Mouse (Mus musculus) G1E (cell line): ENCODE results near the gene Hfe. TPM values are rescaled to one million over a fixed set of nuclear protein-coding genes. Genes with fewer than 3 reads are reported as not detected.

ENCODE experiments used
- ATAC-seq: 2 replicates; pipeline ENCODE4 v1.8.0; 2016; ENCODE audit warnings: mild to moderate bottlenecking; ENCODE audit not compliant: insufficient number of reproducible peaks, poor library complexity, low FRiP score, severe bottlenecking; ENCODE audit errors: extremely low read depth
- DNase-seq: peaks from one replicate; pipeline ENCODE4 v3.0.0; 2012; ENCODE audit warnings: low spot score
- H3K27me3 ChIP-seq: 2 replicates; pipeline ENCODE4 v1.6.1; 2012; ENCODE audit warnings: mild to moderate bottlenecking, low read length, inconsistent platforms; ENCODE audit not compliant: insufficient read depth
- H3K36me3 ChIP-seq: replicated peaks from 2 replicates; pipeline ENCODE3; 2012; ENCODE audit warnings: mild to moderate bottlenecking, inconsistent platforms
- H3K4me1 ChIP-seq: 2 replicates; pipeline ENCODE4 v1.6.1; 2012; ENCODE audit warnings: low read depth, low read length, inconsistent platforms, mixed read lengths; ENCODE audit not compliant: insufficient read depth
- H3K4me3 ChIP-seq: 2 replicates; pipeline ENCODE4 v1.5.1; 2012; ENCODE audit warnings: low read depth, mild to moderate bottlenecking, inconsistent platforms, low read length, moderate library complexity, mixed read lengths
- H3K9me3 ChIP-seq: replicated peaks from 2 replicates; pipeline ENCODE4 v1.6.1; 2012; ENCODE audit warnings: inconsistent platforms
- CTCF ChIP-seq: IDR thresholded peaks from 2 replicates; pipeline ENCODE4 v1.5.1; 2012; ENCODE audit warnings: low read depth, low read length, inconsistent platforms, mixed read lengths
- GATA1 ChIP-seq: IDR thresholded peaks from 2 replicates; pipeline ENCODE4 v1.6.1; 2012; ENCODE audit warnings: borderline replicate concordance, low read length, inconsistent platforms, mixed read lengths
- GATA2 ChIP-seq: IDR thresholded peaks from 2 replicates; pipeline ENCODE4 v1.6.1; 2012; ENCODE audit warnings: low read depth, low read length, inconsistent platforms, borderline replicate concordance
- POLR2AphosphoS5 ChIP-seq: IDR thresholded peaks from 2 replicates; pipeline ENCODE4 v1.6.1; 2012; ENCODE audit warnings: low read depth, low read length, inconsistent platforms; ENCODE audit not compliant: insufficient replicate concordance
- TAL1 ChIP-seq: conservative IDR thresholded peaks from 2 replicates; pipeline ENCODE4 v1.6.1; 2012; ENCODE audit warnings: low read depth, low read length, inconsistent platforms, mixed read lengths
- polyA plus RNA-seq: library from polyadenylated mRNA; stranded (reverse); fragments of >175 nt; gene quantifications from 2 replicates; pipeline ENCODE4 v1.2.3, GENCODE M21; 2012
- total RNA-seq, 2 experiments: library from RNA; stranded (forward) in 1 of 2; stranded (reverse) in 1 of 2; fragments of 200-1000 nt in 1 of 2; fragments of >200 nt in 1 of 2; fragmentation: Nextera tagmentation in 1 of 2; gene quantifications; 2 replicates each; pipeline ENCODE4 v1.2.3; 2014 to 2017

Hfe gene
- total and polyA plus RNA-seq, 3 experiments = 0.16 TPM; not detected in 2

DNA sequence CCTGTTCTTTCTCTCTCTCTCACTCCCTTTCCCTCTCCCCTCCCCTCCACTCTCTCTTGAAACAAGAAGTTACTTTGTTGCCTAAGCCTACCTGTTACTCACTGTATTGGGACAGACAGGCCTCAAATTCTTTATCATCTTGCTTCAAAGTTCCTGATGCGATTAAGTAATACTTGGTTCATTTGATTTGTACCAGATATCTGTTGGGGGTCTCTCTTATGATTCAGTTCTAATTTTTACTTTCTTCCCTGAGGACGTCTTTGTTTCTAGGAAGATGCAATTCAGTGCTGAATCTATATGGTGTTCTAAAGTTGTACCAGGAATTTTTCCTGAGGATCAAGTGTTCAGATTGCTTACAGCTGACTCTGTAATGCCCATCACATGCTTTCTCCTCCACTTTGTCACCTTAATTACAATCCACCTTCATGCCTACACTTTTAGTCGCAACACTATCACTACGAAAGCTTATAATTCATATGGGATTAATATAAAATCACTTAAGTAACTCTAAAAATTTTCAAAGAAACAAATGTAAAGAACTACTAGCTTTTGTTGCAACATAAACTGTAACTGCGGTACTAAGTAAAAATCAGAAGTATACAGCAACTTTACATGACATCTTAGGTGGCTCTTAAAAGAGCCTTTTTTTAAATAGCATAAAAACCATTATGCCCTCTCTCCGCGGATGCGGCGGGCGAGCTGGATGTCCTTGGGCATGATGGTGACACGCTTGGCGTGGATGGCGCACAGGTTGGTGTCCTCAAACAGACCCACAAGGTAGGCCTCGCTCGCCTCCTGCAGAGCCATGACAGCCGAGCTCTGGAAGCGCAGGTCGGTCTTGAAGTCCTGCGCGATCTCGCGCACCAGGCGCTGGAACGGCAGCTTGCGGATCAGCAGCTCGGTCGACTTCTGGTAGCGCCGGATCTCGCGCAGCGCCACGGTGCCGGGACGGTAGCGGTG lies 34.0 kb upstream of the Hfe start:
- ATAC-seq (no peak), DNase-seq (no peak)
- H3K9me3 ChIP-seq = no peaks in the 10 kb centered on the region
- TF ChIP-seq POLR2AphosphoS5 = peak; percentile 48
- no peak for TF ChIP-seq GATA2
- H3K4me3 ChIP-seq = peak overlapping the region; percentile 65; the same call in 1 of the 2 replicates
- no peaks in the 10 kb centered on the region for H3K36me3 ChIP-seq
- H3K27me3 ChIP-seq = no peaks in the 10 kb centered on the region
- peaks cover 40% of the 10 kb centered on the region for H3K4me1 ChIP-seq

DNA sequence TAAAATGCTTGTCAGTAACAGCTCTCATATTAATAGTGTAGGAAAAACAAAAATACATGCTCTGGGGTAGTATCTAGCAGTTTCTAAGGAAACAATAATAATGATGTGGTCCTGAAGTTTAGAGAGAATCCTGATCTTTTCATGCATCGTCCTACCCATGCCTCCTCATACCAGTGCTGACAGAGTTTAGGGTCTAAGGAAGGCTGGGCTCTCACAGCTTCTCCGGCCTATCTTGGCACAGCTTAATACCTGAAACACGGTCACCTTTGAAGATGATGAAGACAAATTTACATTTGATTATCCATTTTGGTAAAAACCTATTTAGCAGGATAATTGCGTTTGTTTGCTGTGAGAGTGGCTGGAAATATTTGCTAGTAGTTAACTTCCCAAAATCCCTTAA lies 33.3 kb upstream of the Hfe start:
- peaks cover 35% of the 10 kb centered on the region for H3K4me1 ChIP-seq
- DNase-seq (no peak), ATAC-seq (no peak)
- H3K4me3 ChIP-seq = no peak overlapping the region
- no peak for TF ChIP-seq GATA1
- TF ChIP-seq POLR2AphosphoS5 = peak; percentile 97; the same call in 1 of the 2 replicates
- H3K27me3 ChIP-seq = no peaks in the 10 kb centered on the region
- no peaks in the 10 kb centered on the region for H3K36me3 ChIP-seq
- H3K9me3 ChIP-seq = no peaks in the 10 kb centered on the region

DNA sequence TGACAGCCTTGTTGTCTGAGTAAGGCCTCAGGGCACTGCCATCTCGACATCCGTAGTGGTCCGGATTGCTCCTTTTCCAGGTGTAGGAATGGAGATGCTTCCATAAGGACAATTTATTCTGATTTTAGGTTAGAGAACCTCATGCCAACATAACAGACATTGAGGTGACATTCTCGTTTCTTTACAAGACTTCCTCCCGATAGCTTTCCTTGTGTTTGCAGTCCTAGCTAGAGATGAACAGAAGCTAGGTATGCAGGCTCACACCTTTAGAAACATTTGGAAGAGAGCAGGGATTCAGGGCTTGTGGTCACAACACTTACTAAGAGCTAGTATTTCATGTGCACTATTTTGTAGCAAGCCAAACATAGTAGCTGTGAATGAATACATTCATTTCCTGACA lies 32.6 kb upstream of the Hfe start:
- H3K36me3 ChIP-seq = no peaks in the 10 kb centered on the region
- no peak for ATAC-seq
- no peak for DNase-seq
- no peak for TF ChIP-seq GATA1
- TF ChIP-seq POLR2AphosphoS5 = 0 out of 2 replicates have a peak, but pooled peaks have one; percentile 90
- no peak overlapping the region for H3K4me3 ChIP-seq
- H3K9me3 ChIP-seq = no peaks in the 10 kb centered on the region
- no peaks in the 10 kb centered on the region for H3K27me3 ChIP-seq
- peaks cover 29% of the 10 kb centered on the region for H3K4me1 ChIP-seq

DNA sequence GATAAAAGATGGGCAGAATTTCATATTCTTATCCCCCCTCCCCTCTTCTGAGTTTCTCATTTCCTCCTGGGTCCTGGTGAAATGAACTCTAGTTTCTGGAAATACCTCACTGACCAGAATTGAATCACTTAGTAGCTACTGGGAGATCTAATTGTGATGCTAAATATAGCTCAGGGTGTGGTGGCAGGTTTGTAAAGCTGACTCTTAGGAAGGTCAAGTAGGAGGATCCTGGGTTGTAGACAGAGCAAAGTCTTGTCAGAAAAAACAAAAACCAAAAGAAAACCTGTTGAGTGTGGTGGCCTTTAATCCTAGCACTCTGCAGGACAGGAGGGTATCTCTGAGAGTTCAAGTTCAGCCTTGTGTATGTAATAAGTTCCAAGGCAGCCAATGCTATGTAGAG lies 31.4 kb upstream of the Hfe start:
- TF ChIP-seq POLR2AphosphoS5 (peak; percentile 57; the same call in 1 of the 2 replicates), TAL1 (no peak)
- Histone ChIP-seq H3K4me3 (no peak overlapping the region), H3K27me3 (no peaks in the 10 kb centered on the region), H3K4me1 (peaks cover 28% of the 10 kb centered on the region), H3K36me3 (no peaks in the 10 kb centered on the region), H3K9me3 (no peaks in the 10 kb centered on the region)
- ATAC-seq (no peak), DNase-seq (no peak)

DNA sequence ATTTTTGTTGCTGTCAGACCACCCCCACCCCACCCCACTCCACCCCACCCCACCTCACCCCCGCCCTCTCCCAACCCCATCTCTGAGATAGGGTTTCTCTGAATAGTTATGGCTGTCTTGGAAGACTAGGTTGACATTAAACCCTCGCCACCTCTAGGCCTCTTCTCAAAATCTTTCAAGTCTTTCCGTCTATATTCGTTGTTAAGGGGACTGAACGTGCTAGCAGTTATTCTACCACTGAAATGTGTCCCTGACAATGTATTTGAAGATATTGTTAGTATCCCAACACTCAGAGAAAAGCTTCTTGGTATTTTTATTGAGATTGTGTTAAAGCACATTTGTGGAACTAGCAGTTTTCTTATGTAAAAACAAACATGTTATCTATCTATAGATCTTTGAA lies 30.3 kb upstream of the Hfe start:
- no peak overlapping the region; the same call in 1 of the 2 replicates for H3K4me3 ChIP-seq
- no peaks in the 10 kb centered on the region for H3K27me3 ChIP-seq
- TF ChIP-seq TAL1 (no peak), CTCF (no peak), GATA2 (no peak), GATA1 (no peak), POLR2AphosphoS5 (no peak)
- DNase-seq (no peak), ATAC-seq (no peak)
- no peaks in the 10 kb centered on the region for H3K36me3 ChIP-seq
- H3K4me1 ChIP-seq = peaks cover 26% of the 10 kb centered on the region
- H3K9me3 ChIP-seq = no peaks in the 10 kb centered on the region

DNA sequence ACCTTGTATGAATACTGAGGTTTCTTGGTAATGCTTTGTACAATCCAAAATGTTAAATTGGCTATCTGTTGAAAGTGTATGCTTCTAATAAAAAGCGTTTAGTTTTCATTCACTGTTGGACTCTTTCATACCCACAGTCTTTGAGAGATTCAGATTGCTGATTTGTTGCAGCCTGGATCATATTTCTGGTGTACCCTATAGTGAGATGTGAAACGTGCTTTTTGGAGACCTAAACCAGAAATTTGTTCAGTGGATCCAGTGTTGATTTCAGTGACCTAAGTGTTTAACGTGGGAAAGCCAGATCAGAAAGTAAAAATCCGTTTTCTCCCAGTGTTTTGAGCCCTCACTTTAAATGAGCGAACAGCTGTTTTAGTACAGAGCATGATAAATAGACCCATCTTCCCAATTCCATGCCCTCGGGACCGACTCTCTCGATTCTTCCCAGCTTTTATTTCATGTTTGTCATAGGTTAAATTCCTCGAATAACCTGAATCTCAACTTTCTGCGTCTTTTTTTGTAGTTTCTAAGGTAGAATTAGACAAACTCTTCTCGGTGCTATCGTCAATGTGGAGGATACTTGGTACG lies 29.7 kb upstream of the Hfe start:
- TF ChIP-seq GATA2 = no peak
- peak; percentile 19; the same call in 1 of the 2 replicates for TF ChIP-seq POLR2AphosphoS5
- no peak for TF ChIP-seq GATA1
- TF ChIP-seq CTCF = no peak
- no peak for TF ChIP-seq TAL1
- no peak for DNase-seq
- Histone ChIP-seq H3K4me1 (peaks cover 24% of the 10 kb centered on the region), H3K9me3 (no peaks in the 10 kb centered on the region), H3K27me3 (no peaks in the 10 kb centered on the region), H3K36me3 (no peaks in the 10 kb centered on the region), H3K4me3 (peak overlapping the region; percentile 71)
- ATAC-seq = no peak
